Mouse (Mus musculus) small intestine, adult 2 months (tissue): Measurements from ENCODE around the gene Adap1. TPM values are rescaled to one million over a fixed set of nuclear protein-coding genes. Genes with fewer than 3 reads are reported as not detected.

Experiments
- H3K27ac ChIP-seq: fragments of 200-500 bp; 2 replicates; pipeline ENCODE4 v1.5.1; 2012; ENCODE audit warnings: low read depth, low read length, control low read depth, inconsistent platforms; ENCODE audit not compliant: insufficient read depth
- H3K27me3 ChIP-seq: fragments of 200-500 bp; 2 replicates; pipeline ENCODE4 v1.6.1; 2012; ENCODE audit warnings: mild to moderate bottlenecking, moderate library complexity, low read length, inconsistent platforms; ENCODE audit not compliant: control insufficient read depth, insufficient read depth
- H3K36me3 ChIP-seq: fragments of 200-500 bp; 2 replicates; pipeline ENCODE4 v1.6.1; 2012; ENCODE audit warnings: mild to moderate bottlenecking, low read length, control low read depth, inconsistent platforms; ENCODE audit not compliant: control insufficient read depth, insufficient read depth
- H3K4me1 ChIP-seq: fragments of 200-500 bp; 2 replicates; pipeline ENCODE4 v1.6.1; 2012; ENCODE audit warnings: low read length, inconsistent platforms, mixed read lengths; ENCODE audit not compliant: control insufficient read depth, insufficient read depth, insufficient read length
- H3K4me3 ChIP-seq: fragments of 200-500 bp; 2 replicates; pipeline ENCODE4 v1.5.1; 2012; ENCODE audit warnings: low read depth, mild to moderate bottlenecking, control low read depth, inconsistent platforms, low read length, moderate library complexity
- CTCF ChIP-seq: fragments of 200-500 bp; IDR thresholded peaks from 2 replicates; pipeline ENCODE4 v1.5.1; 2012; ENCODE audit warnings: low read depth, mild to moderate bottlenecking, control low read depth, inconsistent platforms, low read length, moderate library complexity, mixed read lengths; ENCODE audit not compliant: insufficient replicate concordance, insufficient read length; ENCODE audit errors: extremely low read depth
- POLR2A ChIP-seq: fragments of 200-500 bp; IDR thresholded peaks from 2 replicates; pipeline ENCODE4 v1.6.1; 2012; ENCODE audit warnings: low read depth, mild to moderate bottlenecking, control low read depth, inconsistent platforms, low read length, moderate library complexity
- WGBS: fragments of 180-500 bp; shearing (Covaris S2); methylation state at CpG from one replicate; pipeline ENCODE4 v1.1.7; 2018; 5-methylcytosine and 5-hydroxymethylcytosine counted together
- polyA plus RNA-seq: library from polyadenylated mRNA; depleted of rRNA; stranded (reverse); fragments of >200 nt; gene quantifications from 2 replicates; pipeline ENCODE4 v1.2.3, GENCODE M21; 2012

Gene Adap1
- polyA plus RNA-seq, 1 experiment = 234 TPM

- peak overlapping the region; percentile 80 for H3K27ac ChIP-seq
- peak overlapping the region; percentile 71 for H3K4me3 ChIP-seq
- H3K4me1 ChIP-seq = peaks cover 34% of the 10 kb centered on the region
- H3K27me3 ChIP-seq = no peaks in the 10 kb centered on the region
- H3K36me3 ChIP-seq = peaks cover 9% of the 10 kb centered on the region
- TF ChIP-seq CTCF (no peak), POLR2A (no peak)
- 74% methylated on average over 9 of the region's 9 CpGs for WGBS
Measured at GRCm38 (mm10) chr5:139323260-139323924, 2.0 kb downstream of the Adap1 start.

DNA sequence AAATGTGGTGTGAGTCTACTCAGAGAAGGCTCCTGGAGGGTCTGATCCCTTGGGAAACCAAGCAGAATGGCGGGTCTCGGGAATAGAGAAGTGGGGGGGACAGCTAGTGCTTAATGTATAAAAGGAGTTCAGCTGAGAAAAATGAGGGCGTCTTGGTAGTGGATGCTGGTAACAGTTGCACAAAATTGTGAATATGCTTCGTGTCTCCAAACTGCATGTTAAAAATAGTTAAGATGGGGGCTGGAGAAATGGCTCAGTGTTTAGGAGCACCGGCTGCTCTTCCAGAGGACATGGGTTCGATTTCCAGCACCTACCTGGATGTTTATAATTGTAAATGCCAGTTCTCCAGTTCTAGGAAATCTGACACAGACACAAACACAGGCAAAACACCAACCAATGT, 4.1 kb downstream of the Adap1 start:
- Histone ChIP-seq H3K36me3 (peaks cover 9% of the 10 kb centered on the region), H3K27me3 (no peaks in the 10 kb centered on the region), H3K27ac (no peak overlapping the region), H3K4me1 (peaks cover 45% of the 10 kb centered on the region), H3K4me3 (no peak overlapping the region)
- 87% methylated on average over 6 of the region's 6 CpGs for WGBS
- TF ChIP-seq CTCF (no peak), POLR2A (no peak)

- no peak overlapping the region for H3K27ac ChIP-seq
- WGBS = 75% methylated on average over 7 of the region's 7 CpGs
- peaks cover 9% of the 10 kb centered on the region for H3K36me3 ChIP-seq
- peaks cover 45% of the 10 kb centered on the region for H3K4me1 ChIP-seq
- TF ChIP-seq CTCF = no peak
- no peak for TF ChIP-seq POLR2A
- H3K27me3 ChIP-seq = no peaks in the 10 kb centered on the region
- no peak overlapping the region for H3K4me3 ChIP-seq
Measured at GRCm38 (mm10) chr5:139320424-139320823, 5.0 kb downstream of the Adap1 start.

GRCm38 (mm10) chr5:139317751-139318504, 7.5 kb downstream of the Adap1 start:
- Histone ChIP-seq H3K4me3 (peak overlapping the region; percentile 24), H3K27me3 (no peaks in the 10 kb centered on the region), H3K4me1 (peaks cover 55% of the 10 kb centered on the region), H3K36me3 (peaks cover 6% of the 10 kb centered on the region), H3K27ac (peak overlapping the region; percentile 99)
- no peak for TF ChIP-seq CTCF
- TF ChIP-seq POLR2A = 0 out of 2 replicates have a peak, but pooled peaks have one; percentile 11
- WGBS = 50% methylated on average over 21 of the region's 21 CpGs

GRCm38 (mm10) chr5:139316982-139317675, 8.3 kb downstream of the Adap1 start:
- no peaks in the 10 kb centered on the region for H3K27me3 ChIP-seq
- peaks cover 6% of the 10 kb centered on the region for H3K36me3 ChIP-seq
- WGBS = 33% methylated on average over 6 of the region's 6 CpGs
- H3K4me1 ChIP-seq = peaks cover 54% of the 10 kb centered on the region
- peak overlapping the region; percentile 99 for H3K27ac ChIP-seq
- TF ChIP-seq CTCF (no peak), POLR2A (0 out of 2 replicates have a peak, but pooled peaks have one; percentile 45)
- H3K4me3 ChIP-seq = peak overlapping the region; percentile 24; the same call in 1 of the 2 replicates

- Histone ChIP-seq H3K4me3 (no peak overlapping the region), H3K4me1 (peaks cover 54% of the 10 kb centered on the region), H3K36me3 (no peaks in the 10 kb centered on the region; the same call in 1 of the 2 replicates), H3K27ac (peak overlapping the region; percentile 78), H3K27me3 (no peaks in the 10 kb centered on the region)
- TF ChIP-seq CTCF (no peak), POLR2A (no peak)
- 30% methylated on average over 12 of the region's 12 CpGs for WGBS
Measured at GRCm38 (mm10) chr5:139314941-139315642, 10.3 kb downstream of the Adap1 start.

- Histone ChIP-seq H3K4me1 (peaks cover 54% of the 10 kb centered on the region), H3K4me3 (no peak overlapping the region), H3K27me3 (no peaks in the 10 kb centered on the region), H3K36me3 (peaks cover 2% of the 10 kb centered on the region; the same call in 1 of the 2 replicates), H3K27ac (0 out of 2 replicates have a peak overlapping the region, but pooled peaks have one; percentile 78)
- TF ChIP-seq CTCF (no peak), POLR2A (no peak)
- 63% methylated on average over 9 of the region's 9 CpGs for WGBS
Measured at GRCm38 (mm10) chr5:139313536-139313935, 11.9 kb downstream of the Adap1 start.
